Mouse (Mus musculus): Measurements from ENCODE around the gene Slc30a7. TPM values are rescaled to one million over a fixed set of nuclear protein-coding genes. Genes with fewer than 3 reads are reported as not detected.

The Slc30a7 gene
- total RNA-seq, 1 experiment from 2014 or later = 40.1 TPM

GRCm38 (mm10) chr3:115902301-115902956 lies 104.8 kb downstream of the Slc30a7 start:
- peak; percentile 97 for ATAC-seq (replicated peaks; ENCODE audit: insufficient number of reproducible peaks, low FRiP score, low TSS enrichment, poor library complexity, severe bottlenecking)

GRCm38 (mm10) chr3:115898354-115898948 lies 108.8 kb downstream of the Slc30a7 start:
- no peak for ATAC-seq (replicated peaks; ENCODE audit: insufficient number of reproducible peaks, low FRiP score, low TSS enrichment, poor library complexity, severe bottlenecking)

- ATAC-seq (replicated peaks; ENCODE audit: insufficient number of reproducible peaks, low FRiP score, low TSS enrichment, poor library complexity, severe bottlenecking) = no peak
Observed at GRCm38 (mm10) chr3:115893166-115893565, 114.0 kb downstream of the Slc30a7 start.

- no peak for ATAC-seq (replicated peaks; ENCODE audit: insufficient number of reproducible peaks, low FRiP score, low TSS enrichment, poor library complexity, severe bottlenecking)
Observed at GRCm38 (mm10) chr3:115892341-115892740, 114.9 kb downstream of the Slc30a7 start.

Other genes with a start within 250 kb of the Slc30a7 start
- gene Dph5, start 119.6 kb downstream of the Slc30a7 start, total RNA-seq (2017) = 29.4 to 35.9 TPM (median 30.0 TPM) in 3 replicates
- gene Extl2, start 56 bp upstream of the Slc30a7 start, total RNA-seq (2017) = 3.0 to 6.3 TPM (median 4.1 TPM) in 3 replicates
- gene Vcam1, start 122.3 kb upstream of the Slc30a7 start, total RNA-seq (2017) = not detected in 3 replicates
- not detected in 3 replicates for gene Gpr88, start 246.1 kb upstream of the Slc30a7 start, total RNA-seq (2017)